Mouse (Mus musculus) MEL (cell line): ENCODE measurements at regions not wholly inside any gene's neighbourhood (a gene's known extent, or its start where the extent isn't known, plus 50 kb on each side); places are given as distances from the start of the nearest gene placed in this dataset.

Experiments used
- DNase-seq: peaks from one replicate; pipeline ENCODE4 v3.0.0; 2011; ENCODE audit warnings: low read depth, low spot score
- H3K27ac ChIP-seq: 2 replicates; pipeline ENCODE4 v1.5.1; 2012; ENCODE audit warnings: low read depth, mild to moderate bottlenecking, control low read depth, low read length, moderate library complexity; ENCODE audit not compliant: control insufficient read depth
- H3K27me3 ChIP-seq, 2 experiments: fragments of 150-350 bp in 1 of 2; sonication (generic) in 1 of 2; 2 replicates each; pipeline ENCODE4 v1.6.1; 2012; ENCODE audit warnings: low read length in 2 of 2, mild to moderate bottlenecking in 2 of 2, improper control_type of control experiment in 1 of 2, moderate library complexity in 1 of 2; ENCODE audit not compliant: insufficient read depth in 2 of 2, control insufficient read depth in 1 of 2
- H3K36me3 ChIP-seq, 2 experiments: 2 replicates each; pipeline ENCODE4 v1.6.1; 2012 to 2014; ENCODE audit warnings: low read length in 2 of 2, improper control_type of control experiment in 1 of 2, inconsistent platforms in 1 of 2, mild to moderate bottlenecking in 1 of 2; ENCODE audit not compliant: insufficient read depth in 2 of 2, control insufficient read depth in 1 of 2
- H3K4me1 ChIP-seq, 2 experiments: fragments of 150-350 bp in 1 of 2; sonication (generic) in 1 of 2; 2 replicates each; pipeline ENCODE4 v1.6.1; 2012; ENCODE audit warnings: low read length in 2 of 2, improper control_type of control experiment in 1 of 2, mild to moderate bottlenecking in 1 of 2; ENCODE audit not compliant: insufficient read depth in 2 of 2, control insufficient read depth in 1 of 2
- H3K4me3 ChIP-seq, 2 experiments: fragments of 150-350 bp in 1 of 2; sonication (generic) in 1 of 2; 2 replicates each; pipeline ENCODE4 v1.5.1; 2012; ENCODE audit warnings: low read depth in 2 of 2, low read length in 2 of 2, mild to moderate bottlenecking in 2 of 2, moderate library complexity in 2 of 2, control low read depth in 1 of 2, improper control_type of control experiment in 1 of 2; ENCODE audit not compliant: control insufficient read depth in 1 of 2, insufficient read depth in 1 of 2
- H3K79me2 ChIP-seq: 2 replicates; pipeline ENCODE4 v1.6.1; 2012; ENCODE audit warnings: mild to moderate bottlenecking, low read length, moderate library complexity; ENCODE audit not compliant: control insufficient read depth, poor library complexity, insufficient read depth
- H3K9ac ChIP-seq: 2 replicates; pipeline ENCODE4 v1.6.1; 2012; ENCODE audit warnings: low read depth, mild to moderate bottlenecking, control low read depth, low read length, moderate library complexity; ENCODE audit not compliant: control insufficient read depth, poor library complexity, severe bottlenecking
- H3K9me3 ChIP-seq: fragments of 150-350 bp; sonication (generic); replicated peaks from 2 replicates; pipeline ENCODE4 v1.6.1; 2012; ENCODE audit warnings: mild to moderate bottlenecking, low read length, improper control_type of control experiment, moderate library complexity; ENCODE audit not compliant: insufficient read depth
- CHD1 ChIP-seq: IDR thresholded peaks from 2 replicates; pipeline ENCODE4 v1.6.1; 2012; ENCODE audit warnings: low read depth, mild to moderate bottlenecking, inconsistent platforms, low read length, improper control_type of control experiment
- CHD2 ChIP-seq: IDR thresholded peaks from 2 replicates; pipeline ENCODE4 v1.6.1; 2011; ENCODE audit warnings: low read length, improper control_type of control experiment
- CTCF ChIP-seq, 3 experiments: IDR thresholded peaks in 2 of 3; conservative IDR thresholded peaks in 1 of 3; 2 replicates each; pipeline ENCODE4 v1.5.1; 2011 to 2012; ENCODE audit warnings: low read length in 3 of 3, low read depth in 2 of 3, mild to moderate bottlenecking in 2 of 3, improper control_type of control experiment in 1 of 3, inconsistent platforms in 1 of 3, mixed read lengths in 1 of 3, moderate library complexity in 1 of 3; ENCODE audit not compliant: control insufficient read depth in 1 of 3, insufficient read depth in 1 of 3, poor library complexity in 1 of 3, severe bottlenecking in 1 of 3
- EP300 ChIP-seq, 2 experiments: IDR thresholded peaks; 2 replicates each; pipeline ENCODE4 v1.6.1; 2011; ENCODE audit warnings: improper control_type of control experiment in 2 of 2, low read length in 2 of 2, low read depth in 1 of 2, mild to moderate bottlenecking in 1 of 2
- ETS1 ChIP-seq: IDR thresholded peaks from 2 replicates; pipeline ENCODE4 v1.6.1; 2012; ENCODE audit warnings: low read depth, mild to moderate bottlenecking, inconsistent platforms, low read length, improper control_type of control experiment, moderate library complexity
- GATA1 ChIP-seq: IDR thresholded peaks from 2 replicates; pipeline ENCODE4 v1.6.1; 2011; ENCODE audit warnings: low read depth, low read length, improper control_type of control experiment
- HCFC1 ChIP-seq: IDR thresholded peaks from 2 replicates; pipeline ENCODE4 v1.6.1; 2012; ENCODE audit warnings: low read depth, mild to moderate bottlenecking, inconsistent platforms, low read length, improper control_type of control experiment, moderate library complexity
- JUND ChIP-seq: IDR thresholded peaks from 2 replicates; pipeline ENCODE4 v1.6.1; 2011; ENCODE audit warnings: low read depth, mild to moderate bottlenecking, improper control_type of control experiment, low read length
- KAT2A ChIP-seq: conservative IDR thresholded peaks from 2 replicates; pipeline ENCODE4 v1.6.1; 2012; ENCODE audit warnings: low read depth, low read length, improper control_type of control experiment, inconsistent platforms
- MAFK ChIP-seq: IDR thresholded peaks from 2 replicates; pipeline ENCODE4 v1.6.1; 2011; ENCODE audit warnings: low read depth, mild to moderate bottlenecking, low read length, improper control_type of control experiment, borderline replicate concordance
- MEF2A ChIP-seq: IDR thresholded peaks from 2 replicates; pipeline ENCODE4 v1.6.1; 2014; ENCODE audit warnings: low read depth, mild to moderate bottlenecking, inconsistent platforms, low read length, improper control_type of control experiment; ENCODE audit not compliant: poor library complexity, insufficient replicate concordance, severe bottlenecking; ENCODE audit errors: extremely low read depth
- NELFE ChIP-seq: IDR thresholded peaks from 2 replicates; pipeline ENCODE4 v1.6.1; 2011; ENCODE audit warnings: low read depth, low read length, improper control_type of control experiment
- POLR2AphosphoS2 ChIP-seq: IDR thresholded peaks from 2 replicates; pipeline ENCODE4 v1.6.1; 2011; ENCODE audit warnings: low read length, improper control_type of control experiment
- POLR2AphosphoS5 ChIP-seq: IDR thresholded peaks from 2 replicates; pipeline ENCODE4 v1.6.1; 2012; ENCODE audit warnings: low read depth, borderline replicate concordance, mild to moderate bottlenecking, inconsistent platforms, low read length, moderate library complexity, mixed read lengths
- RAD21 ChIP-seq: IDR thresholded peaks from 2 replicates; pipeline ENCODE4 v1.6.1; 2011; ENCODE audit warnings: mild to moderate bottlenecking, low read depth, low read length, improper control_type of control experiment
- RCOR1 ChIP-seq: IDR thresholded peaks from 2 replicates; pipeline ENCODE4 v1.6.1; 2012; ENCODE audit warnings: low read depth, mild to moderate bottlenecking, inconsistent platforms, low read length, improper control_type of control experiment
- SMC3 ChIP-seq: IDR thresholded peaks from 2 replicates; pipeline ENCODE4 v1.6.1; 2011; ENCODE audit warnings: low read depth, low read length, improper control_type of control experiment
- TAL1 ChIP-seq: IDR thresholded peaks from 2 replicates; pipeline ENCODE4 v1.6.1; 2012; ENCODE audit warnings: mild to moderate bottlenecking, inconsistent platforms, low read length, moderate library complexity, mixed read lengths
- TBP ChIP-seq: IDR thresholded peaks from 2 replicates; pipeline ENCODE4 v1.8.0; 2011; ENCODE audit warnings: low read depth, low read length, improper control_type of control experiment
- USF1 ChIP-seq: IDR thresholded peaks from 2 replicates; pipeline ENCODE4 v1.6.1; 2014; ENCODE audit warnings: low read depth, mild to moderate bottlenecking, inconsistent platforms, low read length, improper control_type of control experiment, moderate library complexity
- ZC3H11A ChIP-seq: IDR thresholded peaks from 2 replicates; pipeline ENCODE4 v1.6.1; 2012; ENCODE audit warnings: low read depth, mild to moderate bottlenecking, inconsistent platforms, low read length, improper control_type of control experiment
- ZKSCAN1 ChIP-seq: IDR thresholded peaks from 2 replicates; pipeline ENCODE4 v1.6.1; 2012; ENCODE audit warnings: low read depth, mild to moderate bottlenecking, inconsistent platforms, low read length, improper control_type of control experiment, moderate library complexity
- ZMIZ1 ChIP-seq: IDR thresholded peaks from 2 replicates; pipeline ENCODE4 v1.6.1; 2012; ENCODE audit warnings: low read depth, mild to moderate bottlenecking, inconsistent platforms, low read length, improper control_type of control experiment, moderate library complexity

DNA sequence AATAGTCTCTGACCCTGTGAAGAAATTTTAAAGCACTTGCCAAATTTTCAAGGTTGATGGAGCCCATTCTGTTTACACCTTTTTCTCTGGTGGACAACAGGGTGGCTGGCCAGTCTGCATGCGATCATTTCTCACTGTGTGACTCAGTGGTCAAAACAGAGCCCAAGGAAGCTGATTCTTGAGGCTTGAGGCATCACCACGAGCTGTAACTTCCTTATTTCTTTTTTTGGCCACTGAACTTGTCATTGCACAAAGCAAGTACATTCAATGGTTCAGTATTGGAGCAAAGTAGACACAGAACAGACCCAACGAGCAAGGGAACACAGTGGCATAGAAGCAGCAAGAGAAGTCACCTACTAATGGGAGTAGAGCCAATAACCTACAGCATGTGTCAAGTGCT, 71.5 kb downstream of the Mid1ip1 start:
- no peak for DNase-seq
- Histone ChIP-seq H3K9ac (no peak overlapping the region), H3K79me2 (no peaks in the 10 kb centered on the region), H3K27me3 (no peaks in the 10 kb centered on the region; a peak in 2 of 4 replicates), H3K4me3 (no peak overlapping the region), H3K27ac (no peak overlapping the region), H3K9me3 (no peaks in the 10 kb centered on the region), H3K4me1 (no peaks in the 10 kb centered on the region), H3K36me3 (no peaks in the 10 kb centered on the region)
- TF ChIP-seq CHD1: no peak
- TF ChIP-seq CHD2: no peak

GRCm38 (mm10) chrX:10787057-10787456, 72.2 kb downstream of the Mid1ip1 start:
- TF ChIP-seq ZC3H11A (peak; percentile 59), SMC3 (peak; percentile 77), CTCF (IDR thresholded peaks at IDR 0.05 in 2 of 3, conservative IDR thresholded peaks at IDR 0.05 in 1 of 3; ENCODE audit: control insufficient read depth in 1 of 3, insufficient read depth in 1 of 3, low read depth in 2 of 3, low read length in 3 of 3, poor library complexity in 1 of 3, severe bottlenecking in 1 of 3) (peak; percentile 35 to 56 (median 45); a peak in 5 of 6 replicates), JUND (no peak), RAD21 (peak; percentile 49)
- peak; percentile 53 for DNase-seq

DNA sequence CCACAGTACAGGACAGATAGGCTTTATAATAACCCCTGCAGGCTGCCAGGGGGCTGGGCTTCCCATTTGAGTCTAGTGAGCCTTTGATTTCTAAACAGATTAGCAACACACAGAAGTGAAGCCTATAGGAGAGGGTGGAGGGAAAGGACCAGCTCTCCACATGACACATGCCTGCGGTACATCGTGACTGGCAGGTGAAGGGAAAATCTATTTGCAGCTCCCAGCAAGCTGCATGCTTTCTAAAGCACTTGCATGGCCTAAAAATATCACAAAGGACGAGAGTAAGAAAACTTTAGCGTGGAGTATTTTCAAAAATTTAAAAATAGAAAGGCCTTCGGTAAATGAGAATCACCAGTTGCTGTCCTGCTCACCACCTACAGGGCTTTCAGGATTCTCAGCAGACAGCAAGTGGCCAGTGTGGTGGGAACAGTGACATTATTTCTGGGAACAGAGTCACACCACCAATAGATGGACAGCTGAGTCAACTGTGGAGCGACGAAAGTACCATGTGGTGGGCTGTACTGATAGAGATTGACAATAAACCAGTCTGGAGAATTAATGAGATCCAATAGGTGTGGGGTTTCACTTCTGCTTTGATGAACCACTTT, 105.6 kb downstream of the Mid1ip1 start:
- TF ChIP-seq ZMIZ1 (no peak), POLR2AphosphoS5 (no peak), CTCF (IDR thresholded peaks at IDR 0.05 in 2 of 3, conservative IDR thresholded peaks at IDR 0.05 in 1 of 3; ENCODE audit: control insufficient read depth in 1 of 3, insufficient read depth in 1 of 3, low read depth in 2 of 3, low read length in 3 of 3, poor library complexity in 1 of 3, severe bottlenecking in 1 of 3) (no peak), KAT2A (no peak), GATA1 (no peak), ETS1 (no peak), RCOR1 (no peak), POLR2AphosphoS2 (no peak), CHD2 (no peak), USF1 (no peak), HCFC1 (no peak), EP300 (IDR thresholded peaks at IDR 0.05; ENCODE audit: low read depth in 1 of 2, low read length in 2 of 2) (no peak), TAL1 (no peak), ZC3H11A (no peak), TBP (no peak), NELFE (no peak), MAFK (no peak), ZKSCAN1 (no peak), CHD1 (no peak), MEF2A (no peak)
- no peaks in the 10 kb centered on the region for H3K36me3 ChIP-seq
- DNase-seq: no peak
- H3K27ac ChIP-seq: no peak overlapping the region
- no peak overlapping the region for H3K4me3 ChIP-seq
- no peaks in the 10 kb centered on the region for H3K27me3 ChIP-seq
- H3K9ac ChIP-seq: no peak overlapping the region
- no peaks in the 10 kb centered on the region for H3K79me2 ChIP-seq
- H3K4me1 ChIP-seq: no peaks in the 10 kb centered on the region
- no peaks in the 10 kb centered on the region for H3K9me3 ChIP-seq

More at GRCm38 (mm10) chrX:10787057-10787456, 72.2 kb downstream of the Mid1ip1 start:
- H3K9ac ChIP-seq: no peak overlapping the region
- no peaks in the 10 kb centered on the region for H3K36me3 ChIP-seq
- no peaks in the 10 kb centered on the region for H3K4me1 ChIP-seq
- no peaks in the 10 kb centered on the region for H3K79me2 ChIP-seq
- H3K27me3 ChIP-seq: no peaks in the 10 kb centered on the region; a peak in 1 of 4 replicates
- no peak overlapping the region for H3K4me3 ChIP-seq
- H3K27ac ChIP-seq: no peak overlapping the region
- H3K9me3 ChIP-seq: no peaks in the 10 kb centered on the region
